Mouse (Mus musculus) midbrain, embryonic 12.5 days (tissue): ENCODE results near the gene Rtn4rl1. TPM values are rescaled to one million over a fixed set of nuclear protein-coding genes. Genes with fewer than 3 reads are reported as not detected.

ENCODE experiments used
- ATAC-seq: fragments of 200-750 bp; cut with Nextera tagmentation; 2 replicates; pipeline ENCODE4 v1.8.0; 2017; ENCODE audit warnings: low read depth, moderate TSS enrichment, moderate library complexity; ENCODE audit not compliant: low FRiP score
- H3K27ac ChIP-seq: fragments of 300-500 bp; sonication (generic); replicated peaks from 2 replicates; pipeline ENCODE4 v1.5.1; 2016; ENCODE audit warnings: mild to moderate bottlenecking
- H3K27me3 ChIP-seq: fragments of 300-500 bp; sonication (generic); 2 replicates; pipeline ENCODE4 v1.6.1; 2016; ENCODE audit warnings: mild to moderate bottlenecking
- H3K36me3 ChIP-seq: fragments of 300-500 bp; sonication (generic); 2 replicates; pipeline ENCODE4 v1.6.1; 2016
- H3K4me1 ChIP-seq: fragments of 300-500 bp; sonication (generic); 2 replicates; pipeline ENCODE4 v1.6.1; 2016
- H3K4me2 ChIP-seq: fragments of 300-500 bp; sonication (generic); replicated peaks from 2 replicates; pipeline ENCODE4 v1.6.1; 2016; ENCODE audit warnings: mild to moderate bottlenecking, moderate library complexity
- H3K4me3 ChIP-seq: fragments of 300-500 bp; sonication (generic); 2 replicates; pipeline ENCODE4 v1.5.1; 2016; ENCODE audit warnings: mild to moderate bottlenecking
- H3K9ac ChIP-seq: fragments of 300-500 bp; sonication (generic); replicated peaks from 2 replicates; pipeline ENCODE4 v1.6.1; 2016; ENCODE audit warnings: mild to moderate bottlenecking, moderate library complexity
- H3K9me3 ChIP-seq: fragments of 300-500 bp; sonication (generic); 2 replicates; pipeline ENCODE4 v1.6.1; 2016; ENCODE audit warnings: mild to moderate bottlenecking
- WGBS: fragments of 180-500 bp; shearing (Covaris S2); methylation state at CpG from one replicate; pipeline ENCODE4 v1.1.7; 2016; 5-methylcytosine and 5-hydroxymethylcytosine counted together
- polyA plus RNA-seq: library from polyadenylated mRNA; unstranded; fragments of >200 nt; fragmentation: Nextera tagmentation; extraction: Ambion mirVana; gene quantifications from 2 replicates; pipeline ENCODE4 v1.2.1, GENCODE M21; 2016

The Rtn4rl1 gene
- polyA plus RNA-seq, 1 experiment from 2014 or later: 9.3 TPM

DNA sequence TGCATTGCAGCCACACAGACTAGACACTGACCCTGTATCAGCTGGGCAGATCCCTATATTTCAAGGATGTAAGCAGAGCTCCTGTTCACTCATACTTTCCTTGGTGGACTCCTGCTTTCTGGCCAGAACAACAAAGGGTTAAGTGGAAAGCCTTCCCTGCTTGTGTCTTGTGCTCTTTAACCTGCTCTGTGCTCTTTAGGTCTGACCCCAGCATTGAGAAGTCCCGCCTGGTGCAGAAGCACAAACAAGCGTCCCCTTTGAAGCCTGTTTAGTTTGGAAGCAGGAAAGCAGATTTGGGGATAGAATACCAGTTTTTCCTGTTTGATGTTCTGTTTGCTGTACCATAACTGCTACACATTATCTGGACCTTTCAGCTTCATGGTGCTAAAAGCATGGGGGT lies 35.7 kb upstream of the Rtn4rl1 start:
- no peaks in the 10 kb centered on the region for H3K9me3 ChIP-seq
- H3K4me3 ChIP-seq: no peak overlapping the region
- no peaks in the 10 kb centered on the region for H3K4me1 ChIP-seq
- no peak for ATAC-seq
- H3K9ac ChIP-seq: no peak overlapping the region
- WGBS: 56% methylated on average over 2 of the region's 2 CpGs
- peaks cover 4% of the 10 kb centered on the region for H3K27me3 ChIP-seq
- H3K27ac ChIP-seq: no peak overlapping the region
- no peak overlapping the region for H3K4me2 ChIP-seq
- H3K36me3 ChIP-seq: peaks cover 46% of the 10 kb centered on the region

DNA sequence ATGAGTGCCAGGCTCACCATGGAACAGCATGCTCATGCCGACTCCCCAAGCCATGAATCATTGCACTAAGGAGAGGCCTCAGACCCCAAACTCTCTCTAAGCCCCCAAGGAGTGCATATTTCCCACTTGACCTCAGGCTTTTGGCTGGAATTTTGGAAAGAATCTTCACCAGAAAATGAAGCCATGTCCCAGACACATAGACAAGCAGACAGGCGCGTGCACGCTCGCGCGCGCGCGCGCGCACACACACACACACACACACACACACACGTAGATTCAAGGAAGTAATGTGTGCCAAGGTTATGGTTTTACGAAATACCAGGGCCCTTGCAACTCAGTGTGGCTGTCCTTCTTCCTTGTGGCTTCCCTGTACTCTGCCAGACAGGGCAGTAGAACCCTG lies 35.2 kb upstream of the Rtn4rl1 start:
- H3K36me3 ChIP-seq: peaks cover 52% of the 10 kb centered on the region
- no peak for ATAC-seq
- H3K27ac ChIP-seq: no peak overlapping the region
- H3K4me3 ChIP-seq: no peak overlapping the region
- no peaks in the 10 kb centered on the region for H3K9me3 ChIP-seq
- 94% methylated on average over 14 of the region's 14 CpGs for WGBS
- no peak overlapping the region for H3K9ac ChIP-seq
- H3K27me3 ChIP-seq: peaks cover 10% of the 10 kb centered on the region
- H3K4me1 ChIP-seq: no peaks in the 10 kb centered on the region
- H3K4me2 ChIP-seq: no peak overlapping the region

DNA sequence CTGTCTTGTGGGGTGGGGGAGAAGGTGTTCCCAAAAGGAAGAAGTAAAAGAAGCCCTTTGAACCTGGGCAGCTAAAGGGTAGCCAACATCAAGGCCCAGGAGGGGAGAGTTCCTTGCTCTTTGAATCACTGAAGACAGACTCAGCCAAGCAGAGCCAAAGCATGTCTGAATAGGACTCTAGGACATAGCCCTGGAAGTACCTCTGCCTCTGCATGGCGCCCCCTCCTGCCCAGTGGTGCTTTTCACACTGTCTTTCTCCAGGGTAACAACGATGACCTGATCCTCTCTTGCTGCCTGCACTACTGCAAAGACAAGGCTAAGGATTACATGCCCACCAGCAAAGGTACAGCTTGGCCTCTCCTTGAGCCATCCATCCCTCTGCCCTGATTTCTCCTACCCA lies 34.0 kb upstream of the Rtn4rl1 start:
- peaks cover 21% of the 10 kb centered on the region for H3K27me3 ChIP-seq
- no peak overlapping the region for H3K4me3 ChIP-seq
- no peak overlapping the region for H3K9ac ChIP-seq
- 63% methylated on average over 2 of the region's 2 CpGs for WGBS
- no peak for ATAC-seq
- peaks cover 54% of the 10 kb centered on the region for H3K36me3 ChIP-seq
- H3K4me1 ChIP-seq: no peaks in the 10 kb centered on the region
- H3K27ac ChIP-seq: no peak overlapping the region
- no peaks in the 10 kb centered on the region for H3K9me3 ChIP-seq
- no peak overlapping the region for H3K4me2 ChIP-seq

DNA sequence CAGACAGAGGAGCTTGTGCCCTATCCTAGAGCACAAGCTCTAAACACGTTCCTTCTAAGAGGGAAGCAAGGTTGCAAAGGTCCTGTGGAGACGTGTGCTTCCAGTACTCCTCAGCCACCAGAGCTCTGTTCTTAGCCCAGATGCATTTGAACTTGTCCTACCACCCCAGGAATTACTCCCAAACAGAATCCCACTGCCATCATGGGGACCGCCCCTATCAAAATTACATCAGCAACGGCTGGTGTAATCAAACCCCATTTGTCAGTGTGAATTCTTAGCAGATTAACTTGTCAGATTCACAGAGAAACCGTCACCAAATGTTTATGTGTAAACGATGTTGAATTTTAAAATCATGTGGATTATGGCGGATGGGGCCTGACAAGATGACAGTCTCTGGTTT lies 32.6 kb upstream of the Rtn4rl1 start:
- peaks cover 35% of the 10 kb centered on the region for H3K27me3 ChIP-seq
- H3K27ac ChIP-seq: no peak overlapping the region
- peaks cover 54% of the 10 kb centered on the region for H3K36me3 ChIP-seq
- H3K9ac ChIP-seq: no peak overlapping the region
- no peak for ATAC-seq
- WGBS: 79% methylated on average over 7 of the region's 7 CpGs
- H3K4me3 ChIP-seq: no peak overlapping the region
- peaks cover 6% of the 10 kb centered on the region for H3K4me1 ChIP-seq
- H3K9me3 ChIP-seq: no peaks in the 10 kb centered on the region
- H3K4me2 ChIP-seq: no peak overlapping the region

DNA sequence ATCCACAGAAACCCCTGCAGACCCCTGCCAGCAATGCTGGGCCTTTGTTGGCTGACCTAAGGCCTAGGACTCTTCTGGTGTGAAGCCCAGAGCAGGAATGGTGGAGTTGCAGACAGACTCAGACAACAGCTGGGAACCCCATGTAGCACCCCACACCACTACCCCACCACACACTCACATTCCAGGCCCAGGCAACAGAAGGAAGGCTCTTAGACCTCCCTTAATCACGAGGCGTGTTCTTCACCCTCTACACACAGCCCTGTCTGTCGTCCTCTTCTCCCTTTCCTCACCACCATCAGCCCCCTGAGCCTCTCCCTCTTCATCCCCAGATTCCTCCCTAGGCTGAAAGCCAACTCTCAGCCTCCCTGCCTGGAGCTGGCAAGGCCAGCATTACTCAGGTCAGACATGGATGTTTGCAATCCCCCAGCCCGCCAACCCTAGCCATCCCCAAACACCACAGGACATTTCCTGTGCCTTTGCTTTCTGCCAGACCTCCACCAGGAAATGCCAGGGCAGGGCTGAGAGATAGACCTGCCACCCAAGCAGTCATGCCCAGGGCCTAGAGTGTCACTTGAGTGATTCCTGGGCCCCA lies 32.1 kb upstream of the Rtn4rl1 start:
- Histone ChIP-seq H3K4me1 (peaks cover 12% of the 10 kb centered on the region), H3K27me3 (peaks cover 40% of the 10 kb centered on the region), H3K9me3 (no peaks in the 10 kb centered on the region), H3K36me3 (peaks cover 54% of the 10 kb centered on the region), H3K4me2 (no peak overlapping the region), H3K9ac (no peak overlapping the region), H3K4me3 (no peak overlapping the region), H3K27ac (no peak overlapping the region)
- no peak for ATAC-seq
- WGBS: 95% methylated on average over 4 of the region's 4 CpGs

DNA sequence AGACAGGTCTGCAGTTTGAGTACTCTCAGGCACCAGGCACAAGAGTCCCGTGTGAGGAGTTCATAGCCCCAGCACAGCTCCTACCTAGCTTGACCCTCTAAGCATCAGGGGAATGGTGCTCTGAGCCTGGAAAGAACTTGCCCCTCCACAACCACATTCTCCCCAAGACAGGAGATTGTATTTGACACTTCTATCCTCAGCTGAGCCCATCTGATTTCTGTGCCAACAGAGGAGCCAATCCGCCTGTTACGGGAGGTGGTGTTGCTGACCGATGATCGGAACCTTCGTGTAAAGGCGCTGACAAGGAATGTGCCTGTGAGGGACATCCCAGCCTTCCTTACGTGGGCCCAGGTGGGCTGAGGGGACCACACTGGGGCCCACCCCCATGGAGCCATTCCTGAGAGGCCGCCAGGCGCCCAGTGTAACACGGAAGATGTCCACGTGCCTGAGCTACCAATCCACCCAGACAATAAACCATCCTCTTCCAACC lies 30.9 kb upstream of the Rtn4rl1 start:
- WGBS: 90% methylated on average over 12 of the region's 12 CpGs

DNA sequence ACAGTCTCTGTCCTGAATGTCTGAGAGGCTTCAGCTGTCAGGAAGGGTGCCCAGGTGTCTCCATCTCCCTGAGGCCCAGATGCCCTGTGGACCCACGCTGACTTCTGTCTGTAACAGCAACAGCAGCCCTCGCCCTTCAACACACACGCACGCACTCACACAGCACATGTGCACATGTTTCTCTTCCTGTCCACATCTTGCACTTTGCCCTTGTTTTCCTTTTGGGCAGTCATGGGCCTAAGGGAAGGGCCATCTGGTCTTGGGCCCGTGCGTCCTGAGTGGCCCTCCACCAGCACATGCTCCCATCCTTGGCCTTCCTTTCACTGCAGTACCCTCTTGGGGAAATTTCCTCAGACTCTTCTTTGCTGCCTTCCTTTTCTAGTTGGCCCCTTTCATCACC lies 30.2 kb upstream of the Rtn4rl1 start:
- H3K27me3 ChIP-seq: peaks cover 59% of the 10 kb centered on the region
- H3K9ac ChIP-seq: no peak overlapping the region
- peaks cover 30% of the 10 kb centered on the region for H3K4me1 ChIP-seq
- WGBS: 93% methylated on average over 6 of the region's 6 CpGs
- no peak overlapping the region for H3K4me2 ChIP-seq
- peaks cover 50% of the 10 kb centered on the region for H3K36me3 ChIP-seq
- no peak for ATAC-seq
- no peak overlapping the region for H3K4me3 ChIP-seq
- H3K27ac ChIP-seq: no peak overlapping the region
- no peaks in the 10 kb centered on the region for H3K9me3 ChIP-seq

More for the DNA sequence above, 30.9 kb upstream of the Rtn4rl1 start:
- H3K4me3 ChIP-seq: no peak overlapping the region
- peaks cover 54% of the 10 kb centered on the region for H3K36me3 ChIP-seq
- no peaks in the 10 kb centered on the region for H3K9me3 ChIP-seq
- peaks cover 52% of the 10 kb centered on the region for H3K27me3 ChIP-seq
- no peak for ATAC-seq
- H3K9ac ChIP-seq: no peak overlapping the region
- H3K27ac ChIP-seq: no peak overlapping the region
- peaks cover 23% of the 10 kb centered on the region for H3K4me1 ChIP-seq
- H3K4me2 ChIP-seq: no peak overlapping the region

DNA sequence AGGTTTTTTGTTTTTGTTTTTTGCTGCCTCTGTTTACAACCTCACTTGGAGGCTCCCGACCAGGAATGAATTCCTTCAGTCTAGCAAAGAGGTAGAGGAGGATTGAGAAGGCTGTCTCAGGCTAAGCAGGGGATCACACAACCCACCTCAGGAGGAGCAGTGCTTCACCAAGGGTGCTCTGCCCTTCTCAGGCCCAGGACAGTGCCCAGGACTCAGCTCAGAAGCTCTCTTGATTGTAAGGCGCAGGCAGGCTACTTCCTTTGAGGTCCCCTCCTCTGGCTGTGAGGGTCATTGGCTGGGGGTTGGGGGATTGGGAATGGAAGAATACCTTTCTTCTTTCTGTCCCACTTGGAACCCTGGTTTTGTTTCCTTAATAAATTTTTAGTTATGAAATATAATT lies 29.5 kb upstream of the Rtn4rl1 start:
- no peak overlapping the region for H3K9ac ChIP-seq
- H3K4me2 ChIP-seq: no peak overlapping the region
- no peak overlapping the region for H3K27ac ChIP-seq
- H3K36me3 ChIP-seq: peaks cover 43% of the 10 kb centered on the region
- no peaks in the 10 kb centered on the region for H3K9me3 ChIP-seq
- peaks cover 37% of the 10 kb centered on the region for H3K4me1 ChIP-seq
- H3K4me3 ChIP-seq: no peak overlapping the region
- no peak for ATAC-seq
- peaks cover 66% of the 10 kb centered on the region for H3K27me3 ChIP-seq
- WGBS: 78% methylated on average over 2 of the region's 2 CpGs

DNA sequence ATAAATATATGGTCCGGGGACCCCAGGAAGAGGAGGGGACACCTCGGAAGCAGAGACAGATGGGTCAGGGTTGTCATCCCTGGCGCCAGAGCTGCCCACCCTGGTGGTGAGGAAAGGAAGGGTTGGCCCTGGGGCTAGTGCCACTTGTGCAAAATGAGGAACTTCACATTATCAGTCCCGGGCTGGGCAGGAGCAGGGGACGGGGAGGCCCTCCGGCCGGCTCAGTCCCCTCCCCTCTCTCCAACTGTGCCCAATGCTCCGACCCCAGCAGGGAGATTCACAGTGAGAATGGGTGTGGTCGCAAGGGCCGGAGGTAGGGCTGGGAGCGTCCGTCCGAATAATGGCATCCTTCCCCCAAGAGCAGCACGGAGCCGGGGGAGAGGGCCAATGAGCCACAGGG lies 28.8 kb upstream of the Rtn4rl1 start:
- ATAC-seq: no peak
- Histone ChIP-seq H3K4me2 (0 out of 2 replicates have a peak overlapping the region, but pooled peaks have one; percentile 3), H3K9ac (no peak overlapping the region), H3K9me3 (no peaks in the 10 kb centered on the region), H3K27ac (no peak overlapping the region), H3K4me3 (no peak overlapping the region), H3K36me3 (peaks cover 37% of the 10 kb centered on the region), H3K4me1 (peaks cover 44% of the 10 kb centered on the region), H3K27me3 (peaks cover 73% of the 10 kb centered on the region)
- WGBS: 15% methylated on average over 15 of the region's 15 CpGs

DNA sequence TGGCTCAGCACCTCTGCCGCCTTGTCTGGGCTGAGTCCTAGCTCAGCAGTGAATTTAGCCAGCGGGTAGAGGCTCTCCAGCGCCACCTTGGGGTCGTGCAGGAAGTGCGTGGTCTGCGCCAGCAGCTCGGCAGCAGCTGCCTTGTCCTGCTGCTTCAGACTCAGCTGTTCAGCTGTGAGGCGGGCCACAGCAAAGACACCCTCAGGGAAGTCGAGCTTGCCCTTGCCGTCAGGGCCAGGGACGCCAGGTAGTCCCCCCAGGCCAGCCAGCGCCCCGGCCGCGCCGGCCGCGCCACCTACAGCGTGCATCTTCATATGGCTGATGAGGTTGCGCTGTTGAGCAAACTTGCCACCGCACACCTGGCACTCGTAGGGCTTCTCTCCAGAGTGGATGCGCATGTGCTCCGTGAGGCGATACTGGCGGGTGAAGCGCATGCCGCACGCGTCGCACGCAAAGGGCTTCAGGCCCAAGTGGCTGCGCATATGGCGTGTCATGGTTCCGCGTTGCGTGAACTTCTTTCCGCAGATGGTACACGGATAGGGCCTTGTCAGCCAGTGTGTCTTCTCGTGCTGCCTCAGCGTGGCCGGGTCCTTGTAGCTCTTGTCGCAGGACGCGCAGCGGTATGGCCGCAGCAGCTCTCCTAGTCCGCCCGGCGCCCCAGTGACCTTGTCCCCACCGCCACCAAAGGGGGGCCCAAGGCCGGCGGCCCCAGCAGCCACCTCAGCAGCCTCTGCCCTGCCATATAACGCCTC lies 28.0 kb upstream of the Rtn4rl1 start:
- Histone ChIP-seq H3K4me2 (peak overlapping the region; percentile 65; the same call in 1 of the 2 replicates), H3K27ac (no peak overlapping the region), H3K9me3 (no peaks in the 10 kb centered on the region), H3K36me3 (peaks cover 29% of the 10 kb centered on the region), H3K27me3 (peaks cover 82% of the 10 kb centered on the region), H3K4me1 (peaks cover 53% of the 10 kb centered on the region), H3K9ac (no peak overlapping the region; the same call in 1 of the 2 replicates), H3K4me3 (peak overlapping the region; percentile 46)
- WGBS: 3% methylated on average over 54 of the region's 54 CpGs
- ATAC-seq: no peak

DNA sequence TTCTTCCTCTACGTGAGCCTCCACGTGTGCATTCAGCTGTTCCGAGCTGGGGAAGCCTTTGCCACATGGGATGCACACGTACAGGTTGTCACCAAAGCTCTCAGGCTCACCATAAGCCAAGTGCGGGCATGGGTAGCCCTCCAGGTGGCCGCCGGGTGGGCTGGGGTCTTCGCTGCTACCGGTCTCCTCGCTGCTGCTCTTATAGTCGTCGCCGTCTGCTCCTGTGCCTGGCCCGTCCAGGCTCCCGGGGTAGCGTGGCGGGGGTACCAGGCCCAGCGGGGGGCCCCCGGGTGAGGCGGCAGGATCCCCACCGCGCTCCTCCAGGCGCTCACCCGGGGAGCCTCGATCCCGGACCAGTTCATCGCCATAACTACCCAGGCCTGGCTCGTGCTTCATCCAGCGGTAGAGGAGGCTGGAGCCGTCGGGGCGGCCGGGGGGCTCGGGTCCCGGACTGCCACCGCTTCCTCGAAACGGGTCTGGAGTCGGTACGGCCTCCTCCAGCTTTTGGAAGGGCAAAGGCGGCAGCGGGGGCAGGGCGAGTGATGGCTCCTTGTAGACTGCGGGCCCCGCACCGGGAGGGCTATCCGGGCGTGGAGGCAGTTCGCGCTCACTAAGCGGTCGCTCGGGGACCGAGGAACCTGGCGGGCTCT lies 27.3 kb upstream of the Rtn4rl1 start:
- Histone ChIP-seq H3K9me3 (no peaks in the 10 kb centered on the region), H3K27ac (no peak overlapping the region), H3K4me3 (peak overlapping the region; percentile 46), H3K9ac (peak overlapping the region; percentile 11; the same call in 1 of the 2 replicates), H3K36me3 (peaks cover 24% of the 10 kb centered on the region), H3K27me3 (peaks cover 89% of the 10 kb centered on the region), H3K4me2 (peak overlapping the region; percentile 65), H3K4me1 (peaks cover 57% of the 10 kb centered on the region)
- ATAC-seq: no peak
- 3% methylated on average over 55 of the region's 55 CpGs for WGBS
